Mouse (Mus musculus): ENCODE measurements around the gene Arhgap5. TPM values are rescaled to one million over a fixed set of nuclear protein-coding genes. Genes with fewer than 3 reads are reported as not detected.

The Arhgap5 gene
- polyA plus RNA-seq, 1 experiment from 2014 or later: 59.4 TPM

GRCm38 (mm10) chr12:52604992-52605652 is 101.3 kb downstream of the Arhgap5 start:
- 54% methylated on average over 13 of the region's 13 CpGs for WGBS
- Histone ChIP-seq H3K27me3 (ENCODE audit: control insufficient read depth, insufficient read depth, low read length) (no peaks in the 10 kb centered on the region), H3K4me3 (ENCODE audit: low read depth, low read length) (peak overlapping the region; percentile 83), H3K4me1 (replicated peaks; ENCODE audit: control insufficient read depth, insufficient read depth, low read length) (no peaks in the 10 kb centered on the region), H3K9ac (ENCODE audit: low read depth, low read length) (peak overlapping the region; percentile 46; the same call in 1 of the 2 replicates), H3K36me3 (ENCODE audit: control insufficient read depth, insufficient read depth, low read length) (no peaks in the 10 kb centered on the region), H3K27ac (ENCODE audit: low read depth, low read length) (peak overlapping the region; percentile 37; the same call in 1 of the 2 replicates), H3K4me2 (replicated peaks; ENCODE audit: low read depth, low read length) (peak overlapping the region; percentile 15; the same call in 1 of the 2 replicates), H3K9me3 (ENCODE audit: control insufficient read depth, low read length) (no peaks in the 10 kb centered on the region)
- ATAC-seq (ENCODE audit: low FRiP score) (no peak), DNase-seq (ENCODE audit: low spot score) (no peak)

- Histone ChIP-seq H3K4me2 (replicated peaks; ENCODE audit: low read depth, low read length) (no peak overlapping the region), H3K9me3 (ENCODE audit: control insufficient read depth, low read length) (no peaks in the 10 kb centered on the region), H3K27me3 (ENCODE audit: control insufficient read depth, insufficient read depth, low read length) (no peaks in the 10 kb centered on the region), H3K27ac (ENCODE audit: low read depth, low read length) (no peak overlapping the region), H3K4me3 (ENCODE audit: low read depth, low read length) (no peak overlapping the region), H3K4me1 (replicated peaks; ENCODE audit: control insufficient read depth, insufficient read depth, low read length) (no peaks in the 10 kb centered on the region), H3K36me3 (ENCODE audit: control insufficient read depth, insufficient read depth, low read length) (no peaks in the 10 kb centered on the region), H3K9ac (ENCODE audit: low read depth, low read length) (no peak overlapping the region)
- ATAC-seq (ENCODE audit: low FRiP score) (no peak), DNase-seq (ENCODE audit: low spot score) (no peak)
- WGBS: 81% methylated on average over 4 of the region's 4 CpGs
Observed at GRCm38 (mm10) chr12:52607411-52607810, 103.6 kb downstream of the Arhgap5 start.

GRCm38 (mm10) chr12:52615703-52616102 is 111.9 kb downstream of the Arhgap5 start:
- ATAC-seq (ENCODE audit: low FRiP score) (no peak), DNase-seq (ENCODE audit: low spot score) (no peak)
- no peaks in the 10 kb centered on the region for H3K4me1 ChIP-seq (replicated peaks; ENCODE audit: control insufficient read depth, insufficient read depth, low read length)
- H3K27ac ChIP-seq (ENCODE audit: low read depth, low read length): no peak overlapping the region
- WGBS: 86% methylated on average over 3 of the region's 3 CpGs
- no peak overlapping the region for H3K4me3 ChIP-seq (ENCODE audit: low read depth, low read length)
- no peaks in the 10 kb centered on the region for H3K27me3 ChIP-seq (ENCODE audit: control insufficient read depth, insufficient read depth, low read length)
- no peak overlapping the region for H3K9ac ChIP-seq (ENCODE audit: low read depth, low read length)
- no peaks in the 10 kb centered on the region for H3K9me3 ChIP-seq (ENCODE audit: control insufficient read depth, low read length)
- H3K36me3 ChIP-seq (ENCODE audit: control insufficient read depth, insufficient read depth, low read length): no peaks in the 10 kb centered on the region
- no peak overlapping the region for H3K4me2 ChIP-seq (replicated peaks; ENCODE audit: low read depth, low read length)

GRCm38 (mm10) chr12:52618418-52619040 is 114.8 kb downstream of the Arhgap5 start:
- Histone ChIP-seq H3K4me3 (ENCODE audit: low read depth, low read length) (no peak overlapping the region), H3K4me1 (replicated peaks; ENCODE audit: control insufficient read depth, insufficient read depth, low read length) (0 out of 2 replicates have a peak, but pooled peaks cover 2% of the 10 kb centered on the region), H3K36me3 (ENCODE audit: control insufficient read depth, insufficient read depth, low read length) (no peaks in the 10 kb centered on the region), H3K9ac (ENCODE audit: low read depth, low read length) (no peak overlapping the region), H3K9me3 (ENCODE audit: control insufficient read depth, low read length) (no peaks in the 10 kb centered on the region), H3K27me3 (ENCODE audit: control insufficient read depth, insufficient read depth, low read length) (no peaks in the 10 kb centered on the region), H3K4me2 (replicated peaks; ENCODE audit: low read depth, low read length) (no peak overlapping the region), H3K27ac (ENCODE audit: low read depth, low read length) (no peak overlapping the region)
- ATAC-seq (ENCODE audit: low FRiP score) (no peak), DNase-seq (ENCODE audit: low spot score) (no peak)
- WGBS: 82% methylated on average over 5 of the region's 5 CpGs

- Histone ChIP-seq H3K4me1 (replicated peaks; ENCODE audit: control insufficient read depth, insufficient read depth, low read length) (0 out of 2 replicates have a peak, but pooled peaks cover 2% of the 10 kb centered on the region), H3K36me3 (ENCODE audit: control insufficient read depth, insufficient read depth, low read length) (no peaks in the 10 kb centered on the region), H3K27me3 (ENCODE audit: control insufficient read depth, insufficient read depth, low read length) (no peaks in the 10 kb centered on the region), H3K9me3 (ENCODE audit: control insufficient read depth, low read length) (no peaks in the 10 kb centered on the region), H3K4me3 (ENCODE audit: low read depth, low read length) (no peak overlapping the region), H3K27ac (ENCODE audit: low read depth, low read length) (no peak overlapping the region), H3K9ac (ENCODE audit: low read depth, low read length) (no peak overlapping the region), H3K4me2 (replicated peaks; ENCODE audit: low read depth, low read length) (no peak overlapping the region)
- DNase-seq (ENCODE audit: low spot score) (no peak), ATAC-seq (ENCODE audit: low FRiP score) (no peak)
Observed at GRCm38 (mm10) chr12:52619644-52620043, 115.9 kb downstream of the Arhgap5 start.

Other genes starting within 250 kb of the Arhgap5 start
- gene Akap6, start 195.4 kb downstream of the Arhgap5 start, polyA plus RNA-seq (2014; fragmentation: Nextera tagmentation; extraction: Ambion mirVana): 25.5 and 35.7 TPM in 2 replicates